Mouse (Mus musculus) heart, embryonic 16.5 days (tissue): ENCODE data around the gene Pla2g12b. TPM values are rescaled to one million over a fixed set of nuclear protein-coding genes. Genes with fewer than 3 reads are reported as not detected.

ENCODE experiments used
- ATAC-seq: fragments of 200-750 bp; cut with Nextera tagmentation; replicated peaks from 2 replicates; pipeline ENCODE4 v1.8.0; 2017; ENCODE audit warnings: moderate number of reproducible peaks; ENCODE audit not compliant: insufficient read depth, low FRiP score; ENCODE audit errors: extremely low read depth
- H3K27ac ChIP-seq: fragments of 300-500 bp; sonication (generic); 2 replicates; pipeline ENCODE4 v1.5.1; 2014; ENCODE audit warnings: mild to moderate bottlenecking, low read length, control low read depth, moderate library complexity
- H3K27me3 ChIP-seq: fragments of 300-500 bp; sonication (generic); 2 replicates; pipeline ENCODE4 v1.6.1; 2014; ENCODE audit warnings: low read length, mixed read lengths; ENCODE audit not compliant: control insufficient read depth, insufficient read depth
- H3K36me3 ChIP-seq: fragments of 300-500 bp; sonication (generic); 2 replicates; pipeline ENCODE4 v1.6.1; 2014; ENCODE audit not compliant: control insufficient read depth, insufficient read depth
- H3K4me1 ChIP-seq: fragments of 300-500 bp; sonication (generic); 2 replicates; pipeline ENCODE4 v1.6.1; 2014; ENCODE audit warnings: low read length, mixed read lengths; ENCODE audit not compliant: control insufficient read depth, insufficient read depth
- H3K4me2 ChIP-seq: fragments of 300-500 bp; sonication (generic); 2 replicates; pipeline ENCODE4 v1.6.1; 2014; ENCODE audit warnings: low read depth, mild to moderate bottlenecking, control low read depth, low read length
- H3K4me3 ChIP-seq: fragments of 300-500 bp; sonication (generic); 2 replicates; pipeline ENCODE4 v1.5.1; 2014; ENCODE audit warnings: mild to moderate bottlenecking, control low read depth, low read length
- H3K9ac ChIP-seq: fragments of 300-500 bp; sonication (generic); 2 replicates; pipeline ENCODE4 v1.6.1; 2014; ENCODE audit warnings: low read length, control low read depth
- H3K9me3 ChIP-seq: fragments of 300-500 bp; sonication (generic); replicated peaks from 2 replicates; pipeline ENCODE4 v1.6.1; 2016; ENCODE audit warnings: low read length; ENCODE audit not compliant: control insufficient read depth
- WGBS: fragments of 180-500 bp; shearing (Covaris S2); extraction: QIAGEN DNeasy Blood & Tissue Kit; methylation state at CpG from one replicate; pipeline ENCODE4 v1.1.7; 2014; 5-methylcytosine and 5-hydroxymethylcytosine counted together
- polyA plus RNA-seq: library from polyadenylated mRNA; unstranded; fragments of >200 nt; fragmentation: Nextera tagmentation; extraction: Ambion mirVana; gene quantifications from 2 replicates; pipeline ENCODE4 v1.2.1, GENCODE M21; 2015

Pla2g12b gene
- polyA plus RNA-seq: 0.30 TPM in 1 of 2 replicates, not detected in the other

DNA sequence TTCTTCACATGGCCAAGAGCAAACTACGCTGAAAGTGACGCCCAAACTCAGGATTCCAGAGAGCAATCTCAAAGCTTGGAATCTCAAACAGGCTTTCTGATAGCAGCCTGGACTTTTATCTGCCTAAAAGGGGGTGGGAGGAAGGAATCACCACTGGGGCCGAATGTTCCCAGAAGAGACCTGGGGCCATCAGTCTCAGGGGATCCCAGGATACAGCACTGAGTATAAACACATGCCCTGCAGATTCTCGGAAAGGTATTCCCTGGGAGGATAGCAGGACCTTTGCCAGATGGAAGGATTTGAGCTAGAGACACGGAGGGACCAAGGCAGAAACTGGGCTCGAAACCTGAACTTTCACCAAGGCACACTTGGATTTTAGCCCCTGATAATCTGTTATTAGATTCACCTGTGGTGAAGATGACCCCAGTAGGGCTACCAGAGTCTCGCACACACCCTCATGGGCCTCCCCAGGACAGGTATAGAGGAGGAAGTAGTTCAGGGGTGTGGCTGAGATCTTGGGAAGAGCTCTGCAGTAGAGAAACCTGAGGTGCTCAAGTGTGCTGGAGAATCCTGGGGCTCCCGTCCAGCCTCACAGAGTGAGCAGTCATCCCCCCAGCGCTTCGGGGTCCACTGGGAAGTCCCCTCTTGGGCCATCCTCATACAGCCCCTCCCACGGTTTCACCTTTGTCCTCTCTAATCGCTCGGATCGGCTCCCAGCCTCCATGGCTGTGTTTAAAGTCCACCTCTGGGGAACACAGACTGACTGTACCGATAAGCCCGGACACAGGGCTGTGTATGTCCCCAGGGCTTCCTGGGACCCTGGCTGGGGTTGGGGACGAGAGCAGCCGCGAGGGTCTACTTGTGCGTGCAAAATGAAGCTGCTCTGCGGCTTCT is at the start of gene Pla2g12b:
Pla2g12b (plus strand) TSS at position 762 of the 894 bp plus-strand sequence.
- Histone ChIP-seq H3K9me3 (no peaks in the 10 kb centered on the region), H3K4me2 (peak within 1 kb of the TSS; percentile 13), H3K27me3 (no peaks in the 10 kb centered on the region), H3K4me3 (no peak within 1 kb of the TSS), H3K36me3 (no peaks in the 10 kb centered on the region), H3K9ac (no peak within 1 kb of the TSS), H3K27ac (no peak within 1 kb of the TSS), H3K4me1 (peaks cover 3% of the 10 kb centered on the region; the same call in 1 of the 2 replicates)
- WGBS: 45% methylated on average over 21 of the region's 21 CpGs
- no peak for ATAC-seq

DNA sequence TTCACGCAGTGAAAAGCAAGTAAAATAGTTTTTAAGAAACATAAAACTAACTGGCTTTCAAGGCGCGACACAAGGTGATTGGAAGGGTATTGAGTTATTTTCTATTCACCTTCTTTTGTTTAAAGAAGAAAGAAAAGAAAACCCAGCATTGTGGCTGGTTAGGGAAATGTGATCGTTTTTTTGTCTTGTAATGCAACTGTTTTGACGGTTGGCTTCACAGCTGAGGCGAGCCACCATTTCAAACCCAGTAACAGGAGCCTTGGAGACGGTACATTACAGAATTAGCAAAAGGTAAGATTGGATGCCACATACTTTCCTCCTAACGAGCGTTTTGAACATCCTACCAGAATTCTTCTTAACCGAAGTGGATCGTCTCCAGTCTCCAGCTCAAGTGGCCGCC is 49.3 kb upstream of the Pla2g12b start:
- Histone ChIP-seq H3K9ac (no peak overlapping the region), H3K36me3 (peaks cover 40% of the 10 kb centered on the region), H3K4me1 (no peaks in the 10 kb centered on the region), H3K27ac (no peak overlapping the region), H3K27me3 (no peaks in the 10 kb centered on the region), H3K9me3 (no peaks in the 10 kb centered on the region), H3K4me3 (no peak overlapping the region), H3K4me2 (no peak overlapping the region)
- no peak for ATAC-seq
- WGBS: 87% methylated on average over 12 of the region's 12 CpGs

DNA sequence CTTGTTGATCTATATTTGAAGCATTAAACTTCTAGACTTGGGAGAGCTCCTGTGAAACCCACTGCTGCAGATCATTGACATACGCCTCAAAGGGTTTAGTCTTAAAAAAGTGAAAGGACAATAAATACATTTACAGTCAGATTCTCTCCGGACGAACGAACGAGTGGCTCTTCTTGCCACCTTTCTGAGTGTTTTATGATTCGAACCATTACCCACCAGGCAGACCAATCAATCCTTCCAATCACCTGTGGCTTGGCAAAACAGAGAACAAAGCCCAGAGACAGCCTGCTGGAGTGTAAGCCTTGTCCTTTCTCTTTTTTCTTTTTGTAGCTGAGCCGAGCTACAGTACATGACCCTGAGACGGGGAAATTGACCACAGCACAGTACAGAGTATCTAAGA is 48.4 kb upstream of the Pla2g12b start:
- ATAC-seq: no peak
- Histone ChIP-seq H3K36me3 (peaks cover 36% of the 10 kb centered on the region), H3K4me1 (no peaks in the 10 kb centered on the region), H3K4me3 (no peak overlapping the region), H3K27me3 (no peaks in the 10 kb centered on the region), H3K9ac (no peak overlapping the region), H3K9me3 (no peaks in the 10 kb centered on the region), H3K27ac (no peak overlapping the region), H3K4me2 (no peak overlapping the region)
- WGBS: 84% methylated on average over 8 of the region's 8 CpGs

DNA sequence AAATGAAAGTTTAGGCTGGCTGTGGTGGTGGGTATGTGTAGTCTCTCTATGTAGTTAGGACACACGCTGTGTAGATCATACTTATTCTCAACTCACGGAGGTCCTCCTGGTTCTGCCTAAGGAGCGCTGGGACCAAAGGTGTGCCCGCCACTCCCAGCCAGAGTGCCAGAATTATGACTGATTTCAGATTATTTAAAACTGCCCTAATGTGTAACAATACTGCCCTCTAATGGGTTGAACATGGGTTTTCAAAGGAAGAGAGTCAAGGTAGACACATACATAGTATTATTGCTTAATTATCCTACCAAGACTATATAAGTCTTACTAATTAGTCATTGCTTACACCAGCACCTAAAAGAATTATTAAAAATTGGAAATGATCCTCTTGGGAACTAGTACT is 44.7 kb upstream of the Pla2g12b start:
- H3K36me3 ChIP-seq: peaks cover 41% of the 10 kb centered on the region
- no peaks in the 10 kb centered on the region for H3K9me3 ChIP-seq
- WGBS: 88% methylated on average over 4 of the region's 4 CpGs
- no peak overlapping the region for H3K9ac ChIP-seq
- no peak overlapping the region for H3K4me2 ChIP-seq
- H3K4me3 ChIP-seq: no peak overlapping the region
- no peak overlapping the region for H3K27ac ChIP-seq
- ATAC-seq: no peak
- no peaks in the 10 kb centered on the region for H3K27me3 ChIP-seq
- no peaks in the 10 kb centered on the region for H3K4me1 ChIP-seq

DNA sequence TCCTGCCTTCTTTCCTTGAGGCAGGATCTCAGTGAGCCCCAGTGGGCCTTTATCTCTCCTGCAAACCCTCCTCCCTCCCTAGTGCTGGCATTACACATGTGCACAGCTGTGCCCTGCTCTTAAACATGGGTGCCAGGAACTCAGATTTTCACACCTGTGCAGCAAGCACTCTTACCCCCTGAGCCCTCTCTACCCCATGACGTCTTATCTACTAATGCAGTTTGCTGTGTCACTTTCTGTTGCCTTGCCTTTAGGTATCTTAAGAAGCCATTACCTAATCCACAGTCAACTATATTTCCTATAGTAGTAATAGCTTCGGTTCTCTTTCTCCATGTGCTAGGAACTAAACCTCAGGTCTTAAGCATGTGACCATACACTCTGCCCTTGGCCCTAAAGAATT is 40.3 kb upstream of the Pla2g12b start:
- Histone ChIP-seq H3K9me3 (no peaks in the 10 kb centered on the region), H3K4me1 (no peaks in the 10 kb centered on the region), H3K27ac (no peak overlapping the region), H3K4me2 (no peak overlapping the region), H3K4me3 (no peak overlapping the region), H3K36me3 (peaks cover 54% of the 10 kb centered on the region), H3K9ac (no peak overlapping the region), H3K27me3 (no peaks in the 10 kb centered on the region)
- no peak for ATAC-seq
- 79% methylated on average over 2 of the region's 2 CpGs for WGBS

DNA sequence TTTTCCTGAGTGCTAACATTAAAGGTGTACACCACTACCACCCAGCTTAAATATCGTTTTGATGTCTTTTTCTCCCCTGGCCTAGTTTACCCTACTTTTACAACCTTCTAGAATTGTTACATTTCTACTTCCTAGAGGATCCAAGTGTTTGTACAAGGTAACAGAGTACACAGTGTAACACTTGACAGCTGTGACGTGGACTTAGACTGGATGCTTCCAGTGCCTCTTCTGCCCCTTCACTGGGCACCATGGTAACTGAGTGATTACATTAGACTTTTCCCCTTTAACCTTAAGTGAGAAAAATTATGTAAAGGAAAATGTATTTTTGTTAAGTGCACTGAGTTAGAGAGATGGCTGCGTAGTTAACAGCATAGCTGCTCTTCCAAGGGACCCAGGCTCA is 38.9 kb upstream of the Pla2g12b start:
- Histone ChIP-seq H3K27ac (no peak overlapping the region), H3K4me3 (no peak overlapping the region), H3K9ac (no peak overlapping the region), H3K9me3 (no peaks in the 10 kb centered on the region), H3K36me3 (peaks cover 60% of the 10 kb centered on the region), H3K4me2 (no peak overlapping the region), H3K4me1 (no peaks in the 10 kb centered on the region), H3K27me3 (no peaks in the 10 kb centered on the region)
- ATAC-seq: no peak
- 87% methylated on average over 3 of the region's 3 CpGs for WGBS

DNA sequence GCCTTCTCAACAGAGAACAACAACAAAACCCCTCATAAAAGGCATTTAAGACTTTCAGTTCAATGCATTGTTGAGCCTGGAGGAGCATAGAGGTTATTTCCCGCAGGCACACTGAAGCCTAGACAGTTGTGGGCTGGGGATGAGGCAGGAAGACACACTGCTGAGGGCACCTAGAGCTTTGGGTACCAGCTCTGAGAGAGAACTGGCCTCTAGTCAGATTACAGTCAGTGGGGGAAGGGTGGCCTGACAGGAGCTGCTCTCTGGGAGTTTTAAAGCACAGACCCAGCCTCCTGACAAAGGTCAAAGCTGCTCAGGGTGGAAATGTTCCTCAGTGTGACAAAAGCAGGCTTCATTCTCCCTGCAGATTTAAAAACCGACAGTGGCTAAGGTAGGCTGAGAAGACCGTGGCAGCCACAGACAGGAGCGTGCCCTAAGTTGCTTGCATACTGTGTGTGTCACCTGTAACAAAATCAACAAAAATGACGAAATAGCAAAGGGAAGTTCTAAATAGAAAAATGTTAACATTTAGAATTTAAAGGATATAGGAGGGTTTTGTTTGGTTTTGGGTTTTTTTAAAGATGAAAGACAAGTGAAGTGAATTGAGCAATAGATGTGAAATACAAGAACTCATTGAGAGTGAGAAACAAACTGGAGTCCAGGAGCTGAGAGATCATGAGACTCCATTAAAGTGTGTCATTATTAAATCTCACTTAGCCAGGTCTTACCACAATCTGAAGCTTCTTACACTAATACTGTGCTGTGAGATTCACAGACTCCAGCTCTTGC is 37.5 kb upstream of the Pla2g12b start:
- H3K4me3 ChIP-seq: no peak overlapping the region
- H3K4me2 ChIP-seq: no peak overlapping the region
- H3K36me3 ChIP-seq: peaks cover 70% of the 10 kb centered on the region
- 80% methylated on average over 5 of the region's 5 CpGs for WGBS
- no peak overlapping the region for H3K27ac ChIP-seq
- no peaks in the 10 kb centered on the region for H3K27me3 ChIP-seq
- no peaks in the 10 kb centered on the region for H3K4me1 ChIP-seq
- H3K9me3 ChIP-seq: no peaks in the 10 kb centered on the region
- H3K9ac ChIP-seq: no peak overlapping the region
- ATAC-seq: no peak

DNA sequence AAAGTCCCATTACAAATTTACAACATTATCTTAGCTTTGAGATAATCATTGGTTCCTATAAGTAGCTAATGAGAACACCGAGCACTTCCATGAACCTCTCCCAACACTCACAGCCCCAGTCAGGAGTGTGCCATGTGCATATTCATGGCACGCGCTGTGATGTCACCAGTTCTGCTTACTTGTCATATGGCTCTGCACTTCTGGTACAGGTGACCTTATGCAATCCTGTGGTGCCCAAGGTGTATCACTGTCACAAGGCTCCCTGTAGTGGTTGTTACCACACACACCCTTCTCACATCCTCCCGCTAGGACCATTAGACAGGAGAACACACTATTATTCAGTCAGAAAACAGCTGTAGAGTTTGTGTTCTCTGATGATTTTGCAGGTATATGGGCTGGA is 36.7 kb upstream of the Pla2g12b start:
- Histone ChIP-seq H3K27me3 (no peaks in the 10 kb centered on the region), H3K9me3 (no peaks in the 10 kb centered on the region), H3K27ac (no peak overlapping the region), H3K36me3 (peaks cover 72% of the 10 kb centered on the region), H3K4me2 (no peak overlapping the region), H3K4me3 (no peak overlapping the region), H3K9ac (no peak overlapping the region), H3K4me1 (no peaks in the 10 kb centered on the region)
- 92% methylated on average over 4 of the region's 4 CpGs for WGBS
- ATAC-seq: no peak

DNA sequence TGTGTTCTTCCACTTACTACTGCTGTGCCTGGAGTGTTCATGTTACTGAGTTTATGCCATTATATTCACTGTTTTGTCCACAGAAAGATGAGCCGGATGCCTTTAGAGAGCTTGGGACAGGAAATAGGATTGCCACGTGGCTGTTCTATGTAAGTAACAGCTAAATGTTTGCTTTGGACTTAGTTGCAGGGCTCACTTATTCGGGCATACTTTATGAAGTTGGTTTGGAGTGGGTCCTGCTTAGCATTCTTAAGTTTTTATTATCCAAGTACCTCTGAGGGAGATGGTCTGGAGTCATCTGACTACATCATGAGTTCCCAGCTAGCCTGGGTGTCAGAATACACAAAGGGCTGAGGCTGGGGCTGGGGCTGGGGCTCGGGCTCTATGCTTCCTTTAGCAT is 36.3 kb upstream of the Pla2g12b start:
- ATAC-seq: no peak
- no peaks in the 10 kb centered on the region for H3K9me3 ChIP-seq
- WGBS: 76% methylated on average over 4 of the region's 4 CpGs
- no peak overlapping the region for H3K9ac ChIP-seq
- H3K4me2 ChIP-seq: no peak overlapping the region
- H3K4me1 ChIP-seq: no peaks in the 10 kb centered on the region
- peaks cover 68% of the 10 kb centered on the region for H3K36me3 ChIP-seq
- no peak overlapping the region for H3K27ac ChIP-seq
- no peaks in the 10 kb centered on the region for H3K27me3 ChIP-seq
- H3K4me3 ChIP-seq: no peak overlapping the region
